Comparison of ENCODE assay signal across 11 mouse cellular contexts in the genomic region with DNA sequence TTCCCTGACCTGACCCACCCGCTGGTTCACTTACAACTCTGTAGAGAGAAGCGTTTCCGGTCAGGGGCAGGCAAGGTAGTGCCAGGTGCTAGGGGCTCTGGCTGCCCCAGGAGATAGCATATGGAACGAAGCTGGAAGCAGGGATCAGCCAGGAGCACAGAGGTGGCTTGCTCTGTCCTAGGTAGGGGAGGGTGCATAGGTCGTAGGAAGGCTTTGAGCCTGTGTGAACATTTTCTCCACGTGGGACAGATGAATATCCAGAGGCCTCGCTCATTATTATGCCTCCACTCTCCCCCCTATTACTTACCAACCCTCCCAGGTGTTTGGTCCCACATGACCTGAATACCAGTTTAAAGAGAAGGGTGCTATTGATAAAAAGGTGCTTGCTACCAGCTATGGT. TPM values are rescaled to one million over a fixed set of nuclear protein-coding genes. Genes with fewer than 3 reads are reported as not detected.
DNase-seq lines count a peak whose midpoint lies in the region; ATAC-seq and TF ChIP-seq lines count a peak whose summit lies in the region.
"Had no signal": no experiment of that assay in that cellular context is flagged by ENCODE, and none has a peak within 500 bp of the region (broad histone marks: within the 10 kb centered on the region; RNA-seq: fewer than 3 reads in every experiment).

No protein-coding gene starts in this region.

- no peak for DNase-seq in heart, adult 9 months (ENCODE audit: low spot score in 2 of 2)
- DNase-seq in midbrain, postnatal 0 days (ENCODE audit: low spot score) = no peak
- no peak for DNase-seq in midbrain, embryonic 14.5 days
- DNase-seq in right cerebral cortex, postnatal 4 days = no peak
- DNase-seq in layer of hippocampus, postnatal 25 days (ENCODE audit: extremely low spot score in 1 of 2, low spot score in 1 of 2) = no peak

- H3K27me3 ChIP-seq in heart, embryonic 16.5 days (ENCODE audit: control insufficient read depth, insufficient read depth, low read length) = no peaks in the 10 kb centered on the region
- H3K27me3 ChIP-seq in midbrain, postnatal 0 days (ENCODE audit: insufficient read depth, low read length) = no peaks in the 10 kb centered on the region
- no peaks in the 10 kb centered on the region for H3K27me3 ChIP-seq in midbrain, embryonic 14.5 days (ENCODE audit: control insufficient read depth, insufficient read depth, low read length)
- no peaks in the 10 kb centered on the region for H3K27me3 ChIP-seq in liver, embryonic 15.5 days
- H3K27me3 ChIP-seq: midbrain, embryonic 13.5 days; Patski had no signal

- H3K4me2 ChIP-seq in heart, embryonic 16.5 days (ENCODE audit: low read depth, low read length) = no peak overlapping the region
- H3K4me2 ChIP-seq in midbrain, postnatal 0 days (ENCODE audit: low read depth, low read length, poor library complexity, severe bottlenecking) = no peak overlapping the region
- H3K4me2 ChIP-seq in midbrain, embryonic 14.5 days (ENCODE audit: low read length) = no peak overlapping the region
- H3K4me2 ChIP-seq in liver, embryonic 15.5 days = 0 out of 2 replicates have a peak overlapping the region, but pooled peaks have one; percentile 56

- peak overlapping the region; percentile 58 for H3K27ac ChIP-seq in heart, embryonic 16.5 days (ENCODE audit: low read length)
- 0 out of 2 replicates have a peak overlapping the region, but pooled peaks have one; percentile 43 for H3K27ac ChIP-seq in midbrain, postnatal 0 days (ENCODE audit: low read depth, low read length)
- no peak overlapping the region for H3K27ac ChIP-seq in midbrain, embryonic 14.5 days (replicated peaks; ENCODE audit: low read depth, low read length)
- peak overlapping the region; percentile 53 for H3K27ac ChIP-seq in liver, embryonic 15.5 days (replicated peaks)
- H3K27ac ChIP-seq: midbrain, embryonic 13.5 days had no signal

- H3K9me3 ChIP-seq in heart, embryonic 16.5 days (replicated peaks; ENCODE audit: control insufficient read depth, low read length) = no peaks in the 10 kb centered on the region
- no peaks in the 10 kb centered on the region for H3K9me3 ChIP-seq in midbrain, postnatal 0 days (ENCODE audit: low read length)
- H3K9me3 ChIP-seq in midbrain, embryonic 14.5 days (ENCODE audit: control insufficient read depth, low read length) = no peaks in the 10 kb centered on the region
- no peaks in the 10 kb centered on the region for H3K9me3 ChIP-seq in liver, embryonic 15.5 days (replicated peaks)
- H3K9me3 ChIP-seq: midbrain, embryonic 13.5 days had no signal

- peak overlapping the region; percentile 44; the same call in 1 of the 2 replicates for H3K9ac ChIP-seq in heart, embryonic 16.5 days (ENCODE audit: low read length)
- peak overlapping the region; percentile 44; the same call in 1 of the 2 replicates for H3K9ac ChIP-seq in midbrain, postnatal 0 days (replicated peaks; ENCODE audit: low read length, poor library complexity, severe bottlenecking)
- no peak overlapping the region for H3K9ac ChIP-seq in midbrain, embryonic 14.5 days (replicated peaks; ENCODE audit: low read length)
- 0 out of 2 replicates have a peak overlapping the region, but pooled peaks have one; percentile 23 for H3K9ac ChIP-seq in liver, embryonic 15.5 days
- H3K9ac ChIP-seq: midbrain, embryonic 13.5 days had no signal

- no peak for ATAC-seq in heart, embryonic 16.5 days (replicated peaks; ENCODE audit: extremely low read depth, insufficient read depth, low FRiP score)
- ATAC-seq in midbrain, postnatal 0 days (ENCODE audit: low FRiP score) = no peak
- no peak for ATAC-seq in midbrain, embryonic 14.5 days (ENCODE audit: low FRiP score, low TSS enrichment)
- no peak for ATAC-seq in liver, embryonic 15.5 days (ENCODE audit: insufficient read depth)

- 72% methylated on average over 7 of the region's 7 CpGs for WGBS in heart, embryonic 16.5 days
- WGBS in midbrain, postnatal 0 days = 68% methylated on average over 7 of the region's 7 CpGs
- WGBS in midbrain, embryonic 14.5 days = 78% methylated on average over 7 of the region's 7 CpGs
- WGBS in liver, embryonic 15.5 days (ENCODE audit: insufficient replicate concordance) = 66% methylated on average over 7 of the region's 7 CpGs

- H3K4me3 ChIP-seq in heart, embryonic 16.5 days (ENCODE audit: low read length) = no peak overlapping the region
- H3K4me3 ChIP-seq in midbrain, postnatal 0 days (ENCODE audit: low read depth, low read length) = no peak overlapping the region
- no peak overlapping the region for H3K4me3 ChIP-seq in midbrain, embryonic 14.5 days (replicated peaks; ENCODE audit: low read depth, low read length)
- no peak overlapping the region for H3K4me3 ChIP-seq in liver, embryonic 15.5 days (replicated peaks)

- no peak for TF ChIP-seq CTCF in midbrain, postnatal 0 days (IDR thresholded peaks at IDR 0.05)

- peaks cover 30% of the 10 kb centered on the region for H3K4me1 ChIP-seq in heart, embryonic 16.5 days (ENCODE audit: control insufficient read depth, insufficient read depth, low read length)
- H3K4me1 ChIP-seq in midbrain, postnatal 0 days (ENCODE audit: insufficient read depth, low read length) = peaks cover 7% of the 10 kb centered on the region; the same call in 1 of the 2 replicates
- 0 out of 2 replicates have a peak, but pooled peaks cover 8% of the 10 kb centered on the region for H3K4me1 ChIP-seq in midbrain, embryonic 14.5 days (ENCODE audit: control insufficient read depth, insufficient read depth, low read length)
- peaks cover 63% of the 10 kb centered on the region for H3K4me1 ChIP-seq in liver, embryonic 15.5 days (replicated peaks)

- peaks cover 17% of the 10 kb centered on the region for H3K36me3 ChIP-seq in heart, embryonic 16.5 days (ENCODE audit: control insufficient read depth, insufficient read depth)
- peaks cover 38% of the 10 kb centered on the region for H3K36me3 ChIP-seq in midbrain, postnatal 0 days (ENCODE audit: insufficient read depth, low read length)
- peaks cover 67% of the 10 kb centered on the region for H3K36me3 ChIP-seq in midbrain, embryonic 14.5 days (ENCODE audit: control insufficient read depth, insufficient read depth, low read length)
- H3K36me3 ChIP-seq in liver, embryonic 15.5 days (replicated peaks) = peaks cover 81% of the 10 kb centered on the region

RNA-seq across cellular contexts. Expression of a gene that starts 0.5 kb away (rescaled TPM):
- polyA plus RNA-seq in heart, embryonic 16.5 days (2015; fragmentation: Nextera tagmentation; extraction: Ambion mirVana) = 1.9 and 2.4 TPM in 2 replicates
- 2.5 and 3.7 TPM in 2 replicates for total RNA-seq in midbrain, postnatal 0 days (2014; rRNA removed)
- 1.4 and 1.6 TPM in 2 replicates for polyA plus RNA-seq in midbrain, postnatal 0 days (2015; fragmentation: Nextera tagmentation; extraction: Ambion mirVana)
- polyA plus RNA-seq in midbrain, embryonic 14.5 days (2014; fragmentation: Nextera tagmentation; extraction: Ambion mirVana) = 2.4 and 3.5 TPM in 2 replicates
- polyA plus RNA-seq in liver, embryonic 15.5 days (2015; fragmentation: Nextera tagmentation; extraction: Ambion mirVana) = 1.5 and 1.8 TPM in 2 replicates
- total RNA-seq in layer of hippocampus, postnatal 25 days (2021) = 1 to 10 TPM; 2.0 to 2.2 TPM

RNA-seq across cellular contexts. Expression of a gene that starts 3.4 kb away (rescaled TPM):
- polyA plus RNA-seq in heart, embryonic 16.5 days (2015; fragmentation: Nextera tagmentation; extraction: Ambion mirVana) = 21.6 and 26.0 TPM in 2 replicates
- total RNA-seq in midbrain, postnatal 0 days (2014; rRNA removed) = 13.4 and 18.7 TPM in 2 replicates
- 14.9 and 17.8 TPM in 2 replicates for polyA plus RNA-seq in midbrain, postnatal 0 days (2015; fragmentation: Nextera tagmentation; extraction: Ambion mirVana)
- 14.0 and 16.7 TPM in 2 replicates for polyA plus RNA-seq in midbrain, embryonic 14.5 days (2014; fragmentation: Nextera tagmentation; extraction: Ambion mirVana)
- polyA plus RNA-seq in liver, embryonic 15.5 days (2015; fragmentation: Nextera tagmentation; extraction: Ambion mirVana) = 15.3 and 16.3 TPM in 2 replicates
- 10 to 100 TPM; 14.5 to 17.2 TPM for total RNA-seq in layer of hippocampus, postnatal 25 days (2021)

RNA-seq across cellular contexts. Expression of a gene that starts 27.8 kb away (rescaled TPM):
- polyA plus RNA-seq in heart, embryonic 16.5 days (2015; fragmentation: Nextera tagmentation; extraction: Ambion mirVana) = 0.44 and 0.53 TPM in 2 replicates
- 0.14 TPM in 1 of 2 replicates, not detected in the other for total RNA-seq in midbrain, postnatal 0 days (2014; rRNA removed)
- polyA plus RNA-seq in midbrain, postnatal 0 days (2015; fragmentation: Nextera tagmentation; extraction: Ambion mirVana) = not detected in 2 replicates
- not detected in 2 replicates for polyA plus RNA-seq in midbrain, embryonic 14.5 days (2014; fragmentation: Nextera tagmentation; extraction: Ambion mirVana)
- 41.1 and 51.2 TPM in 2 replicates for polyA plus RNA-seq in liver, embryonic 15.5 days (2015; fragmentation: Nextera tagmentation; extraction: Ambion mirVana)
- total RNA-seq in layer of hippocampus, postnatal 25 days (2021) = not detected
- total RNA-seq: hematopoietic stem cell, adult 5-6 weeks; left cerebral cortex, postnatal 4 days had no signal

RNA-seq across cellular contexts. Expression of a gene that starts 30.7 kb away (rescaled TPM):
- 31.3 and 34.7 TPM in 2 replicates for polyA plus RNA-seq in heart, embryonic 16.5 days (2015; fragmentation: Nextera tagmentation; extraction: Ambion mirVana)
- 46.3 and 60.6 TPM in 2 replicates for total RNA-seq in midbrain, postnatal 0 days (2014; rRNA removed)
- polyA plus RNA-seq in midbrain, postnatal 0 days (2015; fragmentation: Nextera tagmentation; extraction: Ambion mirVana) = 44.1 and 49.1 TPM in 2 replicates
- 54.8 and 56.2 TPM in 2 replicates for polyA plus RNA-seq in midbrain, embryonic 14.5 days (2014; fragmentation: Nextera tagmentation; extraction: Ambion mirVana)
- polyA plus RNA-seq in liver, embryonic 15.5 days (2015; fragmentation: Nextera tagmentation; extraction: Ambion mirVana) = 100 and 123 TPM in 2 replicates
- 10 to 100 TPM; 95.1 to 97.3 TPM for total RNA-seq in layer of hippocampus, postnatal 25 days (2021)

RNA-seq across cellular contexts. Expression of a gene that starts 42.0 kb away (rescaled TPM):
- polyA plus RNA-seq in heart, embryonic 16.5 days (2015; fragmentation: Nextera tagmentation; extraction: Ambion mirVana) = 54.5 and 57.0 TPM in 2 replicates
- 32.3 and 45.1 TPM in 2 replicates for total RNA-seq in midbrain, postnatal 0 days (2014; rRNA removed)
- 38.3 and 42.7 TPM in 2 replicates for polyA plus RNA-seq in midbrain, postnatal 0 days (2015; fragmentation: Nextera tagmentation; extraction: Ambion mirVana)
- polyA plus RNA-seq in midbrain, embryonic 14.5 days (2014; fragmentation: Nextera tagmentation; extraction: Ambion mirVana) = 38.0 and 43.8 TPM in 2 replicates
- 194 and 242 TPM in 2 replicates for polyA plus RNA-seq in liver, embryonic 15.5 days (2015; fragmentation: Nextera tagmentation; extraction: Ambion mirVana)
- 10 to 100 TPM; 32.0 to 32.7 TPM for total RNA-seq in layer of hippocampus, postnatal 25 days (2021)

Comparison
In these comparisons a context has a peak if more than half of its experiments do, and no peak if none do; other contexts are left out.
1. RNA of a gene that starts 27.8 kb away (polyA plus RNA-seq): 41.1 to 51.2 TPM in liver, embryonic 15.5 days; 0.44 to 0.53 TPM in heart, embryonic 16.5 days, not detected in midbrain, embryonic 14.5 days and not detected in midbrain, postnatal 0 days; every median in the first group is over 10 times any median in the second.